Mouse (Mus musculus) large intestine, adult 2 months (tissue): ENCODE data around the gene Nfe2l2. TPM values are rescaled to one million over a fixed set of nuclear protein-coding genes. Genes with fewer than 3 reads are reported as not detected.
"Not testable (repeated sequence)": the region's sequence is repeated elsewhere in the genome, so short reads cannot be mapped to it uniquely, and the experiment has no call there.

Experiments
- DNase-seq: peaks from one replicate; pipeline ENCODE4 v3.0.0-alpha.2; 2012; ENCODE audit warnings: low read depth, low spot score
- WGBS: fragments of 180-500 bp; shearing (Covaris S2); methylation state at CpG from one replicate; pipeline ENCODE4 v1.1.7; 2018; 5-methylcytosine and 5-hydroxymethylcytosine counted together
- polyA plus RNA-seq: library from polyadenylated mRNA; depleted of rRNA; stranded (reverse); fragments of >200 nt; gene quantifications from 2 replicates; pipeline ENCODE4 v1.2.3, GENCODE M21; 2012

The Nfe2l2 gene
- polyA plus RNA-seq, 1 experiment: 56.2 TPM

DNA sequence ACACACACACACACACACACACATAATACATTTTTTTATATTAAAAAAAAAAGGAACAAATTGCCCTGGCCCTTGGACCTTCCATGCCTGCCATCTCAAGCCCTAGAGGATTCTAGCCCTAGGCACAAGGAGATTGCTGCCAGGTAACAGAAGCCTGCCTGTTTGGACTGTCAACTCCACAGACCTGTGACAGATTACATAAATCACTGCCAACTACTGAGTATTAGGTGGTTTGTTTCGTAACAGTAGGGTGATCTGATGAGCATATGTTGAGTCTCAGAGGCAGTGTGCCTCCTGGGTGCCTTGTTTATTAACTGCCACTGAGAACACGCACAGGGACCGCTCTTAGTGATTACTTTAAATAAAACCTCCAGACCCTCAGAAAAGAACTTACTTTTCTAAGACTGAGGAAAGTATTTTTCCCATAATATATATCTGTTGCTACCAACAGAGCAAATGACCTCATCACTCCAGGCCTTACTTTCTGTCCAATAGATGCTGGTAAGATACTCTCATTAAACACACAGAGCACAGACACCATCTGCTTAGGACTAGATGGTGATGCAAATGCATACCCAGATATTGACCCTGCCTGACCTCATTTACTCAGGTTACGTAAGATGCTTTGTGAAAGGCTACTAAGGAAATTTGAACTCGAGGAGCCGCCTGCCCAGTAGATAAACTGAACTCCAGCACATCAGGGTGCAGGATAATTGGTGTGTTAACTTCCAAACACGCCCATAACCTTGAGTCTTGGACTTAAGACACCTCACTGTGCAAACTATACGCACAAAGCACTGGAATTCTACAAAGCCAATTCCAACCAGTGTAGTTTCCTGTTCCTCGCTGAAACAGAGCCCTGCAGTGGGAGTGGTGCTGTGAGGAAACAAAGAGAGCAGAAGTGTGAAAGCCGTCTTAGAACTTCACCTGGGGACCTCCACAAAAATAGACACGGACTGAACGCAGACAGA, 11.9 kb upstream of the Nfe2l2 start:
- DNase-seq: peak; percentile 95

DNA sequence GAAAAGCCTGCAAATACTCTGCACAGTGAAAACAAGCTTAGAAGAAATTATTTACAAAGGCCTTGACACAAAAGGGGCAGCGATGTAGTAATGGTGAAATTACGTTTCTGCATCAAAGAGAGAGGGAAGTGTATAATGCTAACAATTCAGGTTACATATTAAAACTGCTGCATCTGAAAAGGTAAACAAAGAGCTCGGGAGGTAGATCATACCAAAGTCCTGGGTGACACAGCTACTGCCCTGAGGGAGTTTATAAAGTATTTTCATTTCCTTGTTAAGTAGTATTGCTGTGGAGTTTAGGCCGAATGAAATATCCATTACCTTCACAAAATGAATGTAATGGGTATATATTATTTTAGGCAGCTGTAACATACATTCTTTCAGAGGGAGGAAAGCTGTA, 10.3 kb upstream of the Nfe2l2 start:
- DNase-seq: no peak
- 37% methylated on average over 4 of the region's 4 CpGs for WGBS

More for the DNA sequence above, 11.9 kb upstream of the Nfe2l2 start:
- WGBS: 34% methylated on average over 12 of the region's 12 CpGs

DNA sequence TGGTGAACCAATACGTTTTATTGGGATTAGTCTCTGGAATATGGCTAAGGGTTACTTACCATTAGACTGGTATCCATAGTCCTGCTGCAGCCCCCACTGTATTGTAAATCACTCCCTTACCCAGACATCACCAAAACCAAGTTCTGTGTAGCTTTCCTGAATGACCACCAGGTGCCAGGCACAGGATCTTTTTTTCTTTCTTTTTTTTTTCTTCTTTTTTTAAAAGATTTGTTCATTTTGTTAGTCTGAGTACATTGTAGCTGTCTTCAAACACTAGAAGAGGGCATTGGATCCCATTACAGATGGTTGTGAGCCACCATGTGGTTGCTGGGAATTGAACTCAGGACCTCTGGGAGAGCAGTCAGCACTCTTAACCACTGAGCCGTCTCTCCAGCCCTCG, 8.6 kb upstream of the Nfe2l2 start:
- WGBS: 81% methylated on average over 3 of the region's 3 CpGs
- DNase-seq: no peak

DNA sequence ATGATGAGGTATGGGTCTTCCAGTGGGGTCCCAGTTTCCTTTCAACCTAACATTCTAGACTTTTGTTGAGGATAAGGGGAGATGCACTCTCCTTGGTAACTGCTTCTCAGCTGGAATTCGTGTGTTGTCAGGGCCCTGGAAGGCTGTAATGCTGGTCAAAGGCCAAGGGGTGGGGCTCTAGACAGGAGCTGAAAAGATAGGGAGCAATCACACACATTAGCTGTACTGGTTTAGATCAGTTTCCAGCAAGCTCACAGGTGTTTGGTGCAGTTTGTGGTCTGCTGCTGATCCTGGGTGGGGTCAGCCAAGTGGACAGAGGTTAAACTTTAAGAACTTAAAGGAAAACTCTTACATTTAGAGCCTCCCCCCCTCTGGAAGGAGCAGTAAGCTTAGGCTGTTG, 3.0 kb upstream of the Nfe2l2 start:
- WGBS: 7% methylated on average over 1 of the region's 1 CpGs
- DNase-seq: no peak

DNA sequence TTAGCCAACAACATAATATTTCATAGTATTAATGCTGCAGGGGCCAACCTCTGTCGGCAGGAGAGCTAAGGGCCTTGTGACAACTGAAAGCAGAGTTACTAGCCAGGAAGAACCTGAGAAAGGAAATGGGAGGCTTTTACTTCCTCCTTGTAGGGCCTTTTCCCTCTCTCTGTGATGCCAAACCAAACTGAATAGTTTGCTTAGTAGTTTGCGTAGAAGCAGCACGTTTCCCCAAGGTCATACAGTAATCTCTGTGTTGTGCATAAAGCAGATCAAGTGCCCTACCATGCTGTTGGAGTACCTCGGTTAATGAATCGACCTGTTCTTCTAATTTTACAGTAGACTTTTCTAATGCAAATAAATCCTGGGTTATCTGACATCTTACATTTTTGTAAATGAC, 2.0 kb upstream of the Nfe2l2 start:
- WGBS: 27% methylated on average over 5 of the region's 5 CpGs
- DNase-seq: no peak

DNA sequence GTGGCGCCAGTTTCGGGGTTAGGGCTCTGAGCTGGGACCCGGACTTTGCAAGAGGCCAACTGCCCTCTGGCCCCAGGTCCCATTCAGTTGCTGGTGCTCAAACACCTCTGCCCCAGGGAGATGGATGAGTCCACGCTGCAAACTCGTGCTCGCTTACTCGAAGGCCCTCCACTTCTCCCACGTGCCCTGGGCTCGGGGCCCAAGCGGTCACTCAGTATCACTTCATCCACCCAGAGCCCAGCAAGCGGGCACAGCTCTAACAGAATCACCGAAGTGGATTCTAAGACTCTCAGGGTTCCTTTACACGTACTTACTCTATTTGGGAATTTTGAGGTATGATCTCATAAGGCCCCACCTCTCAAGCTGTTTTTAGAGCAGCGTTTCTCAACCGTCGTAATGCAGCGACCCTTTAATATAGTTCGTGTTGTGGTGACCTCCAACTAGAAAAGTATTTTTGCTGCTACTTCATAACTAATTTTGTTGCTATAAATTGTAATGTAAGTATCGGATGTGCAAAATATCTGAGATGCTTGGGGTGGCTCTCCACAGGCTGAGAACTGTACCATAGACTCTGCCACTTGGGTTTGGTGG, 816 bp upstream of the Nfe2l2 start:
- 5% methylated on average over 19 of the region's 19 CpGs for WGBS
- DNase-seq: no peak

DNA sequence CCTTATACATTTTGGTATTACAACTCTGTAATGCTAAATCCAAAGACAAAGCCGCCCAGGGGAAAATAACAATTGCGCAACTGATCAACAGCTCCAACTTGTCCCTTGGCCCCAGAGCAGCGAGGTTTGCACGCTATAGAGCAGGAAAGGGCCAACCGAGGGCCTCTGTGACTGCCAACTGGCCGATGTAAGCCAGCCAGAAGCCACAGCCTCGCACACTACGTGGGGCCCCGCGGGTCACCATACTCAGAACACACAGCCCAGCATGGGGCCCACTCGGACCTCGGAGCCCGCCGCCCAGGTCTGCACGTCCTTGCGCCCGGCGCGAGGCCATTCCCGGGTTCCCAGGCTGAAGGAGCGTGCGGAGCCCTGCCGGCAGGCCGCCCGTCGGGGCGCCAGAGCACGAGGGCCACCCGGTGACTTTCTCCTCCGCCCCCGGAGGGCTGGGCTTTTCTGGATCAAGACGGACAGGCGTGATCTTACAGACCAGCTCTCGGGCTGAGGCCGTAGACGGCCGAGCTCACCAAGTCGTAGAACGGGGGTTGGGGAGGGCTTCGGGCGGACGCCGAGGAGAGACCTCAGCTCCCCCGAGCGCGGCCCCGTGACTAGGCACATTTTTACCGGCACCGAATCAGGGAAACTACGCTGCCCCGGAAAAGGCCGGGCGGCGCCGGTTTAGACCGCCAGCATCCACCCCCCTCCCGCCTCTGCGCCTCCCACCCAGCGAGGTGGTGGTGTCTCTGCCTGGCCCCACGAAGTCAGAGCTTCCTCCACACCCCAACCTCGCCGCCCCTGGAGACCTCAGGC, 863 bp downstream of the Nfe2l2 start:
- under 1% methylated on average over 62 of the region's 62 CpGs for WGBS
- no peak for DNase-seq

DNA sequence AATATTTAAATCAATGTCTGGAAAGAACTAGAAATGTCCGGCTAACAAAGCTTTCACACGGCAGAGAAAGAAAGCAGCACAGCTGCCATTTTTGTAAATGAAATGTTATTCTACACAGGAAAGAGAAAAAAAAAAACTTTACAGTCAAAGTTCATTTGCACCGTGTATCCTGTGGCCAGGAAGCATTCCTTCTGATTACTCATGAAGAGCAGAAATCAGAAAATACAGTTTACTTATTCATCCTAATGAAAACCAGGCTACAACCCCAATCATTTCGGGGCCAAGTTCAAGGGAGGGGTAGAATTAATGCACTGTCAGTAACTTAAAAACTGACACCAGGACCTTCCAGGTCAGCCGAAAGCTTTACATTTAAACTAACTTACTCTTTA, 1.9 kb downstream of the Nfe2l2 start:
- DNase-seq: no peak
- 4% methylated on average over 5 of the region's 5 CpGs for WGBS

DNA sequence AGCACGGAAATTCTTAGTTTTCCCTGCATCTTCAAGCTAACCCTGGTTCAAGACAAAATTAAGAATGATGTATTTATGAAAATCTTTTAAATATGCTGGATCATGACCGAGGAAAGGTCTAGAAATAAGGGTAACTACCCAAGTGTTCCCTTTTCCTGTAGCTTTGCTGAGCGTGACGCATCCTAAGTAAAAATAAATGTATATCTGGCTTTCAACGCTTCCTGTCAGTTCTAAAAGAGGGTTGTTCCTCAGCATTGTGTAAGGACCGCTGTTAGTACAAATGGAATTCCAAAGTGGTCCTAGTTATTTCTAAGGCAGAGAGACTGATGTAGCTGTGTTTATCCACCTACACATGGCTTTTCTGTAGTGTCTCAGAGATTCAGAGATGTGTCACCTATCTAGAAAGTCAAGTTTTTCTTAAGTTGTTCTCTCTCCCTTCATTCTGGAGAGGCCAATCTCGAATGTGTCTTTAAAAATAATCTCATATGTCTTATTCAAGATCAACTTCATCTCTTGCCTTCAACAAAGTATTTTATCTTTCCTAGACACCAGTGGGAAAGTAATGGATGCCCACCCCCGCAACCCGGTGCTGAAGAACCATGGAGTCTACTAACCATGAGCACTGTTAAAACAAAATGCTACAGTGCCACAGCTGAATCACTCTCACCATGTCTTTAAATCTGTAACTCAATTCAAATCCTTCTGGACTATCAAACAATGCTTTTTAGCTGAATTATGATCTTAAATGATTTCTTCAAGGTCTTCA, 2.4 kb downstream of the Nfe2l2 start:
- DNase-seq: no peak
- 13% methylated on average over 9 of the region's 9 CpGs for WGBS

DNA sequence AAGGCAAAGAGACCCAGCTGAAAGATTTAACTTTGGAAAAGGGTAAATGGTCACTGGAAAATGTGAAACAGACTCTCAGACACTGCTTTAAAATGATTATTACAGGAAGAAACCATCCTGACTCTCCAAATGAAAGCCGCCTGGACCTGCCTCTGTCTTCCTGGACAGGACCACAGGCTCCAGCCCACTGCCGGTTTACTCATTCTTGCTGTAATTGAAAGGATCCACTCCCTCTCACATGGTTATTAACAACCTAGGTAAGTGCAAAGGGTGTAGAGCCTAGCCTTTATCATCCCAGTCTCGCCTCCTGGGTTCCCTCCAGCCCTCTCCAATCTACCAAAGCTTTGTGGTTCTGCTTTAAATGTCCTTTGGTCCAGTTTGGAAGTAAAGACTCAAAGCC, 3.2 kb downstream of the Nfe2l2 start:
- WGBS: 20% methylated on average over 3 of the region's 3 CpGs
- DNase-seq: no peak

DNA sequence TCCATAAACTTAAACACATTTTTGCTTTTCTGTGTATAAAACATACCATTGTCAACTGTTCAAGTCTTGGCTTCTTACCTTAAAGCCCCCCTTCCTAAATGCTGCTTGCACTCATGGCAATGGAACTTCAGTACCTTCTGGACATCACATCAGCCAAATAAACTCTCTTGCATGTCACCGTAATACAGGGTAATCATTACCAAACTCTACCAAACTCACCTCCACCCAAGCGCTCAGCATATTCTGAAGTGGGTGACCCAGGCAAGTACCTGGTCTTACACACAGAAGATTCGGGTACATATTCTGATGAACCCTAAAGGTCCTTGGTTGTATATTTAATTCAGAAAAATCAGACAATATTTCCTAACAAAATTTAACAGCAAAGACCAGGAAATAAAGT, 3.9 kb downstream of the Nfe2l2 start:
- 31% methylated on average over 3 of the region's 3 CpGs for WGBS
- DNase-seq: no peak

DNA sequence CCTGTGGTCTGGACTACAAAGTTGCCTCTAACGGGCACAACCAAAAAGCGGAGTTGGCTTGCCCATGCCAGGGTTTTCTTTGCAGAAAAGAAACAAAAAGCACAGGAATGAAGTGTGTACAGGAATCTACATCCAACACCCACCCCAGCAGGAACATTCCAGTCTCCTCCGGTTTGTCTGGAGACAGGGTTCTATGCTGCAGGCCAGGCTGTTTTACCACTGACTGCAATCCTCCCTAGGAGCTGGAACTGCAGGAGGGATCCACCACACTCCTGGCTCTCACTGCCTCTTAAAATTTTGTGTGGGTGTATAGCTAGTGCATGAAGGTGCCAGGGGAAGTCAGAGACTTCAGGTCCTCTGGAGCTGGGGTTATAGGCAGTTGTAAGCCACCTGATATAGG, 5.6 kb downstream of the Nfe2l2 start:
- 44% methylated on average over 3 of the region's 3 CpGs for WGBS
- no peak for DNase-seq

DNA sequence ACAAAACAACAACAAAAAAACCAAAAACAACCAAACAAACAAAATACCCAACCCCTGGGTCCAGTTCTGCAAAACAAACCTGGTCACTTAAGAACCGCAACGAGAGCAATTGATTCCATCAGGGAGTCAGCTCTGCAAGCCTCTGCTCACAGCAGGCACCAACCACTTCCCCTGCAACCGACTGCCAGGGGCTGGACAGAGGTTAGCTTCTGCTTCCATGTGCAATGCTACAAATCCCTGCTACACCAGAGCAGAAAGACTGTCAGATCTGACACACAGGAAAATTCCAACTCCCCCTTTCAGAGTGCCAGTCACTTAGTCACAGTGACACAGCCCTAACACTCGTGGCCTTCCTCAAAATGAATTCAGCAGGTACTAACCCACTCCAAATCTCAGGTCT, 6.4 kb downstream of the Nfe2l2 start:
- 22% methylated on average over 4 of the region's 4 CpGs for WGBS
- no peak for DNase-seq

DNA sequence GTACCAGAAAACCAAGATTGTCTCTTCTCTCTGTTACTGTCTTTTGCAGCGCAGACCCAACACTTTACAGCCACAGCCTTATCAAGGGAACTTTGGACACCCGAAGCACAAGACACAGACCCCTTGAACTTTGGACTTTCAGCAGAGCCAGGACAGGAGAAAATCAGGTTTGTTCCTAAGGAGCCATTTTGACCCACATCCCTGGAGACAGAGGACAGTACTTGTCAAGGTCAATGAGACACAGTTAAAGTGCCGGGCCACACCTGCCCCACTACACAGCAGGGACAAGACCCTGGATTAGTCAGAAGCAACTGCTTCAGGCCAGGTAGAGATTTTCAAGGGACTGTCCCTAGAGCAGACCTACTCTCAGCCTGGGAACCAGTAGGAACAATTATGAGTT, 7.2 kb downstream of the Nfe2l2 start:
- WGBS: 27% methylated on average over 3 of the region's 3 CpGs
- no peak for DNase-seq

DNA sequence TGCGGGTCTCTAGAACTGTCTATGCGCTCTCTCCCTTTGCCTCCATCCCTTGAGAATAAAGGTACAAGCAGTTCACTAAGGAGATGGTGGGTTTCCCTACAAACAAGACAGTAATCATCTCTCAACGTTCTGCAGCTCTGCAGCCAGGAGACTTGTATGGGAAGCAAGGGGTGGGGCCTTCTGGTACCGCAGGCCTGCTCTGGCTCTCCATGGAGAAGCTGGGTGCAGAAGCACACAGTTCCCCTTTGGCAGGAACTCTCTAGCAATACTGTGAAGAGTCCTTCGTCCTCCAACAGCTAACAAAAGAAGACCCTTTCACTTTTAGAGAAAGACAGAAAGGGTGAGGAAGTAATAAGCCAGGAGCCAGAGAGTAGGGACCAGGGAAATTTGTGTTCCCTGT, 8.1 kb downstream of the Nfe2l2 start:
- DNase-seq: no peak
- WGBS: 22% methylated on average over 5 of the region's 5 CpGs

DNA sequence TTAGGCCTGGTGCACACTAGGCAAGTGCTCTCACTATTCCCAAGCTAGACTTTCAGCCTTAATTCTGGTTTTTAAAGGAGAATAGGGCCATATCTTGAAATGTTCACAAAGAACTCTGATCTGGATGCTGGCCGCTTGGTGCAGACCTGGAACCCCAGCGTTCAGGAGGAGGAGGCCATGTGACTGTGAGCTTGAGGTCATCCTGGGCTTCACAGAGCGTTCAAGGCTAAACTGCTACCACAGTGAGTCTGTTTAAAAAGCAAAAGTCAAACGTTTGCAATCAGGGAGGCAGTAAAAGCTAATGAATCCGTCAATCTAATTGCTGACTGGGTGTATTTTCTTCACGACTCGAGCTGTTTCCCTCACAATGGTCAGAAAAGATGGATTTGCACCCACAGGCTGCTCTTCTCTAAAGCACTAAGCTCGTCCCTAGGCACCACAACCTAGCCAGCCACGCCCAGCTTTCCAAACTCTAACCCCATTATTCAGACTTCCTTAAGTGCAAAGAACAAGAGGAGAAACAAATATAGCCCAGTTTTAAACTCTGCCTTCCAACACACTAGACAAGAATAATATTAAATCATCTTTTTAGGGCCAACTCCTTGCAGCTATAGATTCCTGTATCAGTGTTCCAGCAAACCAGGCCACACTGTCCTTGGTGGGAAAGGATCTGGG, 8.6 kb downstream of the Nfe2l2 start:
- WGBS: 15% methylated on average over 9 of the region's 9 CpGs
- no peak for DNase-seq

DNA sequence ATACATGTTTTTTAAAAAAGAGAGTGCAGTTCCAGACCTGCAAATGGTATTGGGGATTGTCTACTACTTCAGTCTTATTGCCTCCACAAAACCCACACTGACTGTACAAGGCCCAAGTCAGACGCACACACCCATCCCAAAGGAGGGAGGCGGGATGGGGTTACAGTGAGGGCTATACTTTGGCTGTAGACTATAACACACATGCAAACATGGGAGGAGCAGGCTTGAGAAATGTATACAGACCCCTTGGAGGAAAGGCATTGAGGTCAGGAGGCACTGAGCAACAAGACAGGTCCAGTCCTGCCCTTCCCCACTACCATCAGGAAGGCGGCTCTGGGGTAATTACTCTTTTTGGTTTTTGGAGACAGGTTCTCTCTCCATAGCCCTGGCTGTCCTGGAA, 9.5 kb downstream of the Nfe2l2 start:
- not testable (repeated sequence) for DNase-seq
- WGBS: 40% methylated on average over 3 of the region's 3 CpGs

DNA sequence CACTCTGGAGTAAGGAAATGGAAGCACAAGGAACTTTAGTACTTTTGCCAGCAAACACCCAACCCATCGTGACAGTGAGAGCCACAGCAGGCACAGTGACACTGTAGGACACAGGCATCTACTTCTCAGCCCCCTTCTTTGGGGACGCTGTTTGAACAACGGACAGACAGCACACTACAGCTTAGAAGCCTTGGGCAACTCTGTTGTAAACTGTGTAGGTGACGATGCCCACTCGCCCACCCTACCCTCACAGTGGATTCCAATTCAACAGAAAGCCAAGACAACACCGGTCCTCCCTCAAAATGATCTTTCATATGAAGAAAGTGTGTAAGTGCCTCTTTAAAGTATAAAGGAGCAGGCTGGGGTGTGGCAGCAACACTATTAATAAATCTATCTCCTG, 12.1 kb downstream of the Nfe2l2 start:
- no peak for DNase-seq
- WGBS: 53% methylated on average over 6 of the region's 6 CpGs

DNA sequence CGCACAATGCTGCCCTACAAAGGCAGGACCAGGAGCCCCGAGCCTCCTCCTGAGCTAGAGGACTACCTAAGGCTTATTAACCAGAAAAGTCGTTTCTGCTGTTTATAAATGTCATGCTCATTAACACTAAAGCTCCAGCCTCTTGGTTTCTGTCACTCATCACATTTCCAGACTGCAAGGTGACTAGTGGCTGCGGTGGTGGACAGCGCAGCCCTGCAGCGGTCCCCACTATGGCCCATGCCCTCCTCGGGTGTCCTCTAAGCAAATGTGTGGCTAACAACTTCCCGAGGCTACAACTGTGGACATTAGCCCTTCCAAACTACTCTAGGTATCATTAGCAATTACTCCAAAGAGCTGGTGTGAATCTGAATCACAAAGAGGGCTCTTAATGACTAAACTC, 13.1 kb downstream of the Nfe2l2 start:
- WGBS: 63% methylated on average over 8 of the region's 8 CpGs
- DNase-seq: no peak
